Mouse (Mus musculus) midbrain, embryonic 12.5 days (tissue): ENCODE results near the gene Ftsj3. TPM values are rescaled to one million over a fixed set of nuclear protein-coding genes. Genes with fewer than 3 reads are reported as not detected.

Experiments
- ATAC-seq: fragments of 200-750 bp; cut with Nextera tagmentation; 2 replicates; pipeline ENCODE4 v1.8.0; 2017; ENCODE audit warnings: low read depth, moderate TSS enrichment, moderate library complexity; ENCODE audit not compliant: low FRiP score
- H3K27ac ChIP-seq: fragments of 300-500 bp; sonication (generic); replicated peaks from 2 replicates; pipeline ENCODE4 v1.5.1; 2016; ENCODE audit warnings: mild to moderate bottlenecking
- H3K27me3 ChIP-seq: fragments of 300-500 bp; sonication (generic); 2 replicates; pipeline ENCODE4 v1.6.1; 2016; ENCODE audit warnings: mild to moderate bottlenecking
- H3K36me3 ChIP-seq: fragments of 300-500 bp; sonication (generic); 2 replicates; pipeline ENCODE4 v1.6.1; 2016
- H3K4me1 ChIP-seq: fragments of 300-500 bp; sonication (generic); 2 replicates; pipeline ENCODE4 v1.6.1; 2016
- H3K4me2 ChIP-seq: fragments of 300-500 bp; sonication (generic); replicated peaks from 2 replicates; pipeline ENCODE4 v1.6.1; 2016; ENCODE audit warnings: mild to moderate bottlenecking, moderate library complexity
- H3K4me3 ChIP-seq: fragments of 300-500 bp; sonication (generic); 2 replicates; pipeline ENCODE4 v1.5.1; 2016; ENCODE audit warnings: mild to moderate bottlenecking
- H3K9ac ChIP-seq: fragments of 300-500 bp; sonication (generic); replicated peaks from 2 replicates; pipeline ENCODE4 v1.6.1; 2016; ENCODE audit warnings: mild to moderate bottlenecking, moderate library complexity
- H3K9me3 ChIP-seq: fragments of 300-500 bp; sonication (generic); 2 replicates; pipeline ENCODE4 v1.6.1; 2016; ENCODE audit warnings: mild to moderate bottlenecking
- WGBS: fragments of 180-500 bp; shearing (Covaris S2); methylation state at CpG from one replicate; pipeline ENCODE4 v1.1.7; 2016; 5-methylcytosine and 5-hydroxymethylcytosine counted together
- polyA plus RNA-seq: library from polyadenylated mRNA; unstranded; fragments of >200 nt; fragmentation: Nextera tagmentation; extraction: Ambion mirVana; gene quantifications from 2 replicates; pipeline ENCODE4 v1.2.1, GENCODE M21; 2016

The Ftsj3 gene
- 56.5 and 58.0 TPM in 2 replicates for polyA plus RNA-seq

DNA sequence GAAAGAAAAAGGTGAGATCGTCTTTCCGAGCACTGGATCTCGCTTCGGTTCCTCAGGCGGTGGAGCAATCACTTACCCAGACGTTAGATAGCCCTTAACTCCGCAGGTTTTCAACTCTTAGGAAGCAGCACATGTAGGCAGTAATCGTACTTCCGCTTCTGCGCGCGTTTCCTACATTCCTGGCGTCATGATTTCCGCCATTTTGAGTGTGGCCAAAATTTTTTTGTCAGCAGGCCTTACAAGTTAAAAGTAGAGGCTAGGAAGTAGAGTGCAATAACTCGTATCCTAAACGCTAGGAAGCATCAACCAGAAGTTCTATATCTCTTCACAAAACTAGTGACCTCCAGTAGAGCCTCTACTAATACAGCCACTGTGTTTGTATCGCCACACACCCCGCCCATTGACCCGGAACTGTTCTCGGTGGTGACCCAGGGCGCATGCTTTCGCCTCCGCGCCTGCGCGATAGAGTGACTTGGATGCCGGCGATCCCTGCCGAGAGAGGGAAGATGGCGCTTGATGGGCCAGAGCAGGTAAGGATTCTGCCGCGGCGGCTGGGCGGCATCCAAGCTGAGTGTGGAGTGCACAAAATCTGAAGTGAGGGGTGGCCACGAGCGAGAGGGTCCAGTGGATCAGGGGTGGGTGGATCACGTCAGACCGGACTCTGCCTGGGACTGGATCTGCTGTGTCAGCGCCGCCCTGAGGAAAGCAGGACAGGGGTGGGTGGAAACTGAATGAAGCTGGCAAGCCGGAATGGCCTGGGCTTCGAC is at the start of gene Ftsj3, which contains the start of gene Psmc5:
Gene Ftsj3 (minus strand): TSS at position 395 of the 767 bp plus-strand sequence.
Gene Psmc5 (plus strand): TSS at position 470 of the 767 bp plus-strand sequence.
- Histone ChIP-seq H3K4me3 (peak within 1 kb of the TSS; percentile 86), H3K4me1 (peaks cover 22% of the 10 kb centered on the region), H3K9ac (peak within 1 kb of the TSS; percentile 89), H3K36me3 (peaks cover 58% of the 10 kb centered on the region), H3K27me3 (no peaks in the 10 kb centered on the region), H3K4me2 (peak within 1 kb of the TSS; percentile 81), H3K27ac (peak within 1 kb of the TSS; percentile 77), H3K9me3 (no peaks in the 10 kb centered on the region)
- peak; percentile 95 for ATAC-seq
- under 1% methylated on average over 42 of the region's 42 CpGs for WGBS

DNA sequence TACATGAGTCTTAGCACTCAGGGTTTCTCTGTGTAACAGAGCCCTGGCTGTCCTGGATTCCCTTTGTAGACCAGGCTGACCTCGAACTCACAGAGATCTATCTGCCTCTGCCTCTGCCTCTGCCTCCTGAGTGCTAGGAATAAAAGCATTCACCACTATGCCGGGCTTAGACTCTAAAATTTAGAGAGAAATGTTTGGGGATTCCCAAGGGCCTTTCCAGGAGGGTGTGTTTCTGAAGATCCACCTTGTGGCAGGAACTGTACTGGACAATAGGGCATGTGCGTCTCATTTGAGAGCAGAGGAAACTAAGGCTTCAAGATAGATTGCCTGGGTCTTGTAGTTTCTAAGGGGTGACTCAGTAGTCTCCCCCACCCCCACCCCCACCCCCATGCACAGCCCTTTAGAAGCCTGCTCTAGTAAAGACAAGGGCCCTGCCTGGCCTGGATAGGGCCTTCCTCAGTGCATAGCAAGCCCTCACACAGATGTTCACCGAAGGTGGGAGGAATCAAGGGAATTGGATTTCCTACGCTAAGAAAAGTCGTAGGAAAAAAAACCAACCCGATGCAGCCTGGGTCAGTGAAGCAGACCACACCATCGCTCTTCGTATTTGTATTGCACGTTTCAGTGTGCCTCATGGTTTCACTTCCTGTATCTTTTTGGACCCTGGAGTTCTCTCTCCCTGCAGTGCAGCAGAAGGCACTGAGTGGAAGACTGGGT is 49.6 kb upstream of the Ftsj3 start:
- Histone ChIP-seq H3K9me3 (no peaks in the 10 kb centered on the region), H3K27ac (no peak overlapping the region), H3K27me3 (no peaks in the 10 kb centered on the region), H3K4me3 (no peak overlapping the region), H3K9ac (no peak overlapping the region), H3K36me3 (no peaks in the 10 kb centered on the region), H3K4me1 (no peaks in the 10 kb centered on the region), H3K4me2 (no peak overlapping the region)
- no peak for ATAC-seq
- WGBS = 87% methylated on average over 10 of the region's 10 CpGs

- no peak overlapping the region for H3K27ac ChIP-seq
- no peak overlapping the region for H3K9ac ChIP-seq
- H3K36me3 ChIP-seq = no peaks in the 10 kb centered on the region
- ATAC-seq = no peak
- 17% methylated on average over 2 of the region's 2 CpGs for WGBS
- no peak overlapping the region for H3K4me3 ChIP-seq
- no peaks in the 10 kb centered on the region for H3K9me3 ChIP-seq
- no peaks in the 10 kb centered on the region for H3K4me1 ChIP-seq
- H3K27me3 ChIP-seq = no peaks in the 10 kb centered on the region
- no peak overlapping the region for H3K4me2 ChIP-seq
Measured at GRCm38 (mm10) chr11:106302634-106303033, 46.8 kb upstream of the Ftsj3 start.

DNA sequence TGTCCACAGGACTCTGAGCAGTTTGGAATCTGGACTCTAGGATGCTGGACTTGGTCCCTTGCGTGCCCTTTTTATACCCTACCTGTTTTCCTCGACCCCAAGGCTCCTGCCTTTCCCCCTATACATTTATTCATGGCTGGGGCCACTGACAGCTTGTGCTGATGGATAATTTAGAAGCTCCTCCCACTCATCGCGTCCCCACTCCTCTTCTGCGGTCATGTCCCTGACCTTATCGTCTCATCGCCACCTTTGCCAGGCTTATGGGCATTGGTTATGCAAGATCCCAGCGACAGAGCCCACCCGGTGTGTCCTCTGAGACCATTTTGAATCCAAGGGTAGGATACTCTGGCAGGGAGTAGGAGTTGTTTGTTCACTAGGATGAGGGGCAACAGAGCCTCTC is 45.9 kb upstream of the Ftsj3 start, which contains the start of gene Gh:
Gene Gh (minus strand): TSS at position 101 of the 400 bp plus-strand sequence.
- no peaks in the 10 kb centered on the region for H3K27me3 ChIP-seq
- no peak within 1 kb of the TSS for H3K27ac ChIP-seq
- H3K4me1 ChIP-seq = no peaks in the 10 kb centered on the region
- WGBS = 88% methylated on average over 9 of the region's 9 CpGs
- no peak within 1 kb of the TSS for H3K4me2 ChIP-seq
- no peak within 1 kb of the TSS for H3K4me3 ChIP-seq
- no peaks in the 10 kb centered on the region for H3K9me3 ChIP-seq
- no peaks in the 10 kb centered on the region for H3K36me3 ChIP-seq
- no peak within 1 kb of the TSS for H3K9ac ChIP-seq
- ATAC-seq = no peak

DNA sequence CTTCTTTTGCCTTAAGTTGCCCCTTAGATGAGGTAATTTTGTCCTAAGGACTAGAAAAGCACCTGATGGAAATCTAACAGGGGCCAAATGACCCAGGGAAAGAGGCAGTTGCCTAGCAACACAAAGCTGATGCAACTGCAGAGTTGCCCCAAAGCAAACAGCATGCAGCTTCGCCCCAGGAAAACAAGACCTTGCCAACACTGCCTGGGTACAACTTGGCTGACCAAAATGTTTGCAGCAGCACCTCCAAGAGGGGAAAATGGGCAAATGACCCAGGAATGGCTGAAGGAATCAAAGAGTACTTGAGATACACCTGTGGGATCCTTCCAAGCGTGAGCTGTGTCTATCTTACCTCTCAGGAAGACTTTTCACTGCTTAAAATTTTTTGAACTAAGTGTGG is 36.0 kb upstream of the Ftsj3 start:
- Histone ChIP-seq H3K27ac (no peak overlapping the region), H3K9me3 (no peaks in the 10 kb centered on the region), H3K9ac (no peak overlapping the region), H3K27me3 (no peaks in the 10 kb centered on the region), H3K4me3 (no peak overlapping the region), H3K4me1 (no peaks in the 10 kb centered on the region), H3K4me2 (no peak overlapping the region), H3K36me3 (no peaks in the 10 kb centered on the region)
- no peak for ATAC-seq
- WGBS = 87% methylated on average over 2 of the region's 2 CpGs

GRCm38 (mm10) chr11:106290376-106290775 is 34.5 kb upstream of the Ftsj3 start:
- no peaks in the 10 kb centered on the region for H3K27me3 ChIP-seq
- no peaks in the 10 kb centered on the region for H3K36me3 ChIP-seq
- H3K9ac ChIP-seq = no peak overlapping the region
- H3K27ac ChIP-seq = no peak overlapping the region
- no peaks in the 10 kb centered on the region for H3K4me1 ChIP-seq
- ATAC-seq = no peak
- H3K4me3 ChIP-seq = no peak overlapping the region
- H3K9me3 ChIP-seq = no peaks in the 10 kb centered on the region
- H3K4me2 ChIP-seq = no peak overlapping the region
- WGBS = 87% methylated on average over 5 of the region's 5 CpGs

DNA sequence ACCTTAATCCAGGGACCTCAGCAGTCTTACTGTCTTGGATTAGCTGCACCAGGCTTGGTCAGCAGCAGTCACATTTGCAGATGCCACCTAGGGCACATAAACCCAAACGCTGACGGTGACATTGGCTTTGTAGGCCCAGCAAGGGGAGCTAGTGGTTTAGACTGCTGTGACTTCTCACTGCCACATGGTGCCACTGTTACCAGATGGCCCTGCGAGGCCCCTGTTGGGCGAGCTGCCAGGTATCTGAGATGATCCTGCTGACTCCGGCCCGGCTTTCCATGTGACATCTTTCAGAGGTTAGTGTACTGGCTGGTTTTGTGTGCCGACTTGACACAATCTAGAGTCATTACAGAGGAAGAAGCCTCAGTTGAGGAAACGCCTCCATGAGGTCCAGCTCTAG is 33.5 kb upstream of the Ftsj3 start:
- ATAC-seq = no peak
- no peak overlapping the region for H3K27ac ChIP-seq
- no peaks in the 10 kb centered on the region for H3K4me1 ChIP-seq
- no peak overlapping the region for H3K4me2 ChIP-seq
- no peak overlapping the region for H3K9ac ChIP-seq
- H3K36me3 ChIP-seq = no peaks in the 10 kb centered on the region
- no peaks in the 10 kb centered on the region for H3K27me3 ChIP-seq
- no peak overlapping the region for H3K4me3 ChIP-seq
- no peaks in the 10 kb centered on the region for H3K9me3 ChIP-seq
- WGBS = 82% methylated on average over 8 of the region's 8 CpGs

DNA sequence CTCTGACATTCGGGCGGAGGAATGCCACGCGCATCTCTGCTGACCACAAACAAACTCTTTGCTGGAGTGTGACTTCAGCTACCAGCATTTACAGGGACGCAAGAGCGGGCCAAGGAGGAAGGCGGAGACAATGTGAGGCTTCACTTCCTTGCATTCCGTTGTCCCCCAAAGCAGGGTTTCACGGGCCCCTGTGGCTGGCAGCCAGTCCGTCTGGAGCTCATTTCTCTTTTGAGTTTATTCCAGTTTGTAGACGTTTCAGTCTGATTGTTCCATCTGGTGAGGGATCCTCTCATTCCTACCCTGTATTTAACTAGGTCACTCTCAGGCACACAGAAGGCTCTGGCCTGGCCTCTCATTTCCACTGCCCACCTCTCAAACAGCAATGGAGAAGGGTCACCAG is 31.1 kb upstream of the Ftsj3 start:
- Histone ChIP-seq H3K36me3 (no peaks in the 10 kb centered on the region), H3K27ac (no peak overlapping the region), H3K4me1 (peaks cover 3% of the 10 kb centered on the region; the same call in 1 of the 2 replicates), H3K27me3 (no peaks in the 10 kb centered on the region), H3K9me3 (no peaks in the 10 kb centered on the region), H3K9ac (no peak overlapping the region), H3K4me3 (no peak overlapping the region), H3K4me2 (no peak overlapping the region)
- ATAC-seq = no peak
- WGBS = 78% methylated on average over 11 of the region's 11 CpGs

DNA sequence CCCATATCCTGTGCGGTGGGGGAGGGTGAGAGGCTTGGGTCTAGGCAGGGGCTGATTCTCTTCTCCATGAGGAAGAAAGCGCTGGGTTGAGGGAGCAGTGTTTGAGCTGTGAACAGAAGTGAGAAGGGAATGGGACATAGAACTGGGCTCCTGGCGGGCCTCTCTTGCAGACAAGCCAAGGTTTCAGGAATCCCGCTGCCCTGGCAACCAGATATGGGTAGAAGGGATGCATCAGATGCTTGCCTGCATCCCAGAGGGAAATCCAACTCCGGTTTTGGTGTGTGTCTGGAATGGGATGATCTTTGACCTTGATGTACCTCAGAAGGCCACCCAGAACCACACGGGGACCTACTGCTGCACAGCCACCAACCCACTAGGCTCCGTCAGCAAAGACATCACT is 30.3 kb upstream of the Ftsj3 start:
- H3K9me3 ChIP-seq = no peaks in the 10 kb centered on the region
- no peaks in the 10 kb centered on the region for H3K36me3 ChIP-seq
- ATAC-seq = no peak
- peaks cover 3% of the 10 kb centered on the region; the same call in 1 of the 2 replicates for H3K4me1 ChIP-seq
- no peaks in the 10 kb centered on the region for H3K27me3 ChIP-seq
- no peak overlapping the region for H3K27ac ChIP-seq
- H3K9ac ChIP-seq = no peak overlapping the region
- H3K4me2 ChIP-seq = no peak overlapping the region
- no peak overlapping the region for H3K4me3 ChIP-seq
- 87% methylated on average over 7 of the region's 7 CpGs for WGBS

DNA sequence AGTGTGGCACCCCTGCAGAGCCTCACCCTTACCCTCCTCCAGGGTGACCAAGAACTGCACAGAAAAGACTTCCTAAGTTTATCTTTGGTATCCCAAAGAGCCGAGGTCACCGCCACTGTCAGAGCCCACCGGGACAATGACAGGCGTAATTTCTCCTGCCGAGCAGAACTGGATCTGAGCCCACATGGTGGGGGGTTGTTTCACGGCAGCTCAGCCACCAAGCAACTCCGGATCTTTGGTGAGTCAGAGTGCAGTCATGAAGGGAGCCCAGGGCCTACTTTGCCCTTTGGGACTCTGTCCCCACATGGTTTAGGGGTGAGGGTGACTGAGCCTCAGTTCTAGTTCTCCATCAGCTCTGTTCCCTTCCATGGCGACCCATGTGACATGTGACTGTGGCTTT is 28.2 kb upstream of the Ftsj3 start:
- H3K9me3 ChIP-seq = no peaks in the 10 kb centered on the region
- H3K4me3 ChIP-seq = no peak overlapping the region
- no peak overlapping the region for H3K27ac ChIP-seq
- H3K4me2 ChIP-seq = no peak overlapping the region
- H3K36me3 ChIP-seq = no peaks in the 10 kb centered on the region
- H3K4me1 ChIP-seq = peaks cover 3% of the 10 kb centered on the region; the same call in 1 of the 2 replicates
- ATAC-seq = no peak
- H3K27me3 ChIP-seq = no peaks in the 10 kb centered on the region
- WGBS = 73% methylated on average over 8 of the region's 8 CpGs
- no peak overlapping the region for H3K9ac ChIP-seq

- Histone ChIP-seq H3K4me2 (no peak overlapping the region), H3K4me1 (peaks cover 3% of the 10 kb centered on the region; the same call in 1 of the 2 replicates), H3K9ac (no peak overlapping the region), H3K27ac (no peak overlapping the region), H3K27me3 (peaks cover 4% of the 10 kb centered on the region; the same call in 1 of the 2 replicates), H3K9me3 (no peaks in the 10 kb centered on the region), H3K4me3 (no peak overlapping the region), H3K36me3 (no peaks in the 10 kb centered on the region)
- ATAC-seq = no peak
- 82% methylated on average over 4 of the region's 4 CpGs for WGBS
Measured at GRCm38 (mm10) chr11:106283371-106283770, 27.5 kb upstream of the Ftsj3 start.

- WGBS = 89% methylated on average over 6 of the region's 6 CpGs
- Histone ChIP-seq H3K9ac (no peak overlapping the region), H3K4me2 (no peak overlapping the region), H3K4me3 (no peak overlapping the region), H3K4me1 (peaks cover 3% of the 10 kb centered on the region; the same call in 1 of the 2 replicates), H3K36me3 (no peaks in the 10 kb centered on the region), H3K27ac (no peak overlapping the region), H3K9me3 (no peaks in the 10 kb centered on the region), H3K27me3 (peaks cover 7% of the 10 kb centered on the region)
- ATAC-seq = no peak
Measured at GRCm38 (mm10) chr11:106282452-106282851, 26.6 kb upstream of the Ftsj3 start.
